Mouse (Mus musculus): ENCODE results near the gene Cep128.

Gene Cep128

DNA sequence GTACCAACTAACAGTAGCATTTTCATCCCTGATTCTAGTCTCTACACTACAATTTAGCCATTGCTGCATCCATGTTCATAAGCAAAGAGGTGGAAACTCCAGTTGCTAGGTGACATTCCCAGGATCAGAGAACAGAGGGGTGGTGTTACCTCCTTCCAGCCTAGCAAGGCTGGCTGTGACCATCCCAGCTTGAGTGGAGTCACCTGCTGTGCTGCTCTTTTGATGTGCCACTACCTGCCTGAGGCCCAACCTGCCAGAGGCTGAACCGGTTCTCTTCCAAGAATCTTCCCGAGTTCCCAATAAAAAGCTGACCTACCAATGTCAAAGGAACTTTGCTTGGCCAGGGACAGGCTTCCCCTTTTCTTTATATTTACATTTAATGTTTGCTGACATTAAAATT is 408.8 kb downstream of the Cep128 start:
- DNase-seq (ENCODE audit: low spot score in 2 of 2) = no peak

DNA sequence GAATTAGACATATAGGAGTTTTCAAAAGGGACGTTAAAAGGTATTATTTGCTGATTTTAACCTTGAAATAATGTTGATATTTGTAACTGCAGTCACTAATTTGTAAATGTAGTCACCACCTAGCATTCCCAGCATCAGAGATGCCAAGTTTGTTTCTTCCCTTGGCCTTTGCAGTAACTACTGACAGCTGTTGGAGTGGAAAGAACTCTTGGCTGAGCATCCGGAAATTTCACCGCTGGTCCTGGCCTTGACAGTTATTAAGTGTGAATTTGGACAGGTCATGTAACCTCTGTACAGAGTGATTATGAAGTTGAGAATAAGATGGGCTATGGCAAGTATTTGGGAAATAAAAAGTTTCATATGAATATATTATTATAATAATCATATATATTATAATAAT is 413.1 kb downstream of the Cep128 start:
- no peak for DNase-seq (ENCODE audit: low spot score in 2 of 2)

DNA sequence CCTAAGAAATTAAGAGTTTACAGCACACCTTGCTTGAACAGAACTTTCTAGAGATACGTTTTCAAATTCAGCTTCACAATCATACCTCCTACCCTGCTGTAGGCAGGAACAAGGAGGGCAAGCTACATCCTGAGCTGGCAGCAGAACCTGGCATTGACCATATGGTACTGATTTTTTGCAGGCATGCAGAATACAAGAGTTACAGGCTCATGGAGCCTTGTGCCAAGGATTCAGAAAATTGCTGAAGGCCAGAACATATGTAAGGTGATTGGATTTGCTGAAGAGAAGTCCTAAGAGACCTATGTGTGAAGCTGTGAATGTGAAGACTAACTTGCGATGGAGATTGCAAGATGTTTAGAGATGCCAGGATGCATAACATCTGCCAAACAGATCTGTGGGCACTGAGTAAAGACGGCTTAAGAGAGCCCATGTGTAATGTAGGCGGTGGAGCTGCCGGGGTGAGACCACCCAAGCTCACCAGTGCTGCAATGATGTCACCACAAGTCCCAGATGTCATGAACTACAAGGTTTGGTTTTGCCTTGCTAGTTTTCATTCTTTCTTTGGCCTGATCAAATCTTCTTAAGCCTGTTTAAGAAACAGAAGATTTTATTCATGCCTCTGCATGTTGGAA is 422.7 kb downstream of the Cep128 start:
- DNase-seq (ENCODE audit: low spot score in 2 of 2) = no peak

DNA sequence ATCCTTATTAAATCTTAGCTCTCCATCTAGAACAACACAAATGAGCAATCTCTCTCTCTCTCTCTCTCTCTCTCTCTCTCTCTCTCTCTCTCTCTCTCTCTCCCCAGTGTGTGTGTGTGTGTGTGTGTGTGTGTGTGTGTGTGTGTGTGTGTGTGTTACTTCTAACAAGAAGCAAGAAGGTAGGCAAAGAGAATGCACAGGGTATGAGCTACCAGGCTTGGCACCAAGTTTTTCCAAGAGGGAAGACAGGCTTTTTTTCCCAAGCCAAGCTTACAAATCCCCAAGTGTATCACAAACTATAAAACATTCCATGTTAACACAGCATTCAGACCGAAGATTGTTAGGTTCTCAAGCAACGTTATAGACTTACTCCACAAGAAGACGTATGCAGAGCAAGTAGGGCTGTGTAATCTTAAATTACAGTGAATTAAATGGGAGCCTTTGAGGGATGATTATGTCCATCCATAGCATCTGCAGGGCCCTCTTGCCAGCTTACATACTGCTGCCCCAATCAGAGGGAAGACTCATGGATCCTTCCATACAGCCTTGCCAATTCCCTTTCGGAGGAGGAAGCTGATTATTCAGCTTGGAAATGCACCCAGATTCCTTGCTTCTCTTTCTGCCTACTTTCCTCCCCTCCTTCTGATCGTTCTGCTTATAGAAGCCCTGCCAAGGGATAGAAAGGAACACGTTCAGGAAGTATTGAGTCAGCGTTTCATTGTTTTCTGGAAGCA is 429.3 kb downstream of the Cep128 start:
- no peak for DNase-seq (ENCODE audit: low spot score in 2 of 2)
